Mouse (Mus musculus): Measurements from ENCODE around the gene Tdo2. TPM values are rescaled to one million over a fixed set of nuclear protein-coding genes. Genes with fewer than 3 reads are reported as not detected.
A peak's percentile ranks its signal among the peaks of the same experiment; 100 is the strongest.

Gene Tdo2
- polyA plus RNA-seq, 1 experiment from 2014 or later, result not detected

DNA sequence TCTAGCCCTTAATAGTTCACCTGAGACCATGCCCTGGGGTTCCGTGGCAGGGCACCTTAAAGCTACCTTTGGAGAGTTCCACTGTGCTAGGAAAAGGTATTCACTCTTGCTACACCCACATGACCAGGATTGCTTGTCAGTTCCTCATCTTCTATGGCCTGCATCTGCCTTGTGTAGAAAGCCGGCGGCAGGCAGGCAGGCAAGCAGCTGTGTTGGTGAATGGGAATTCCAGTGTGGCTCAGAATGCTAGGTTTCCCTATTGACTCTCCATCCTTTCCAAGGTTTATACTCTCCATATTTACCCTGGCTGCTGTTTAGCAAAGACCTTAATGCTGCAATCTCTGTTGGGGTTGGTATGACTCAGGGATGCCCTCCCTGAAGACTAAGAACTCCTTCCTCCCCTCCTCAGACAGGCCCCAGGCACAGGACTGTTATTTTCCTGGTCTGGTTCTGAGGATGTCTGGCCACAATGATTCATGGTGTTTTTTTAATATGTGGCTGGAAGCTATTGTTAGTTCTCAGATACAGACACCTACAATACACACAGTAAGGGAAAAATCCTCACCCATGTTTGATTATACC, 58.6 kb downstream of the Tdo2 start:
- WGBS, result 83% methylated on average over 3 of the region's 3 CpGs
- ATAC-seq, result no peak
- H3K27ac ChIP-seq, result no peak overlapping the region

GRCm38 (mm10) chr3:81916030-81916686, 59.8 kb downstream of the Tdo2 start:
- WGBS, result 65% methylated on average over 5 of the region's 5 CpGs
- Histone ChIP-seq H3K9ac (replicated peaks) (no peak overlapping the region), H3K27ac (no peak overlapping the region), H3K4me2 (replicated peaks) (no peak overlapping the region), H3K4me1 (replicated peaks) (no peaks in the 10 kb centered on the region), H3K27me3 (no peaks in the 10 kb centered on the region), H3K4me3 (replicated peaks) (no peak overlapping the region), H3K9me3 (no peaks in the 10 kb centered on the region), H3K36me3 (no peaks in the 10 kb centered on the region)
- ATAC-seq, result no peak

More for the DNA sequence above, 58.6 kb downstream of the Tdo2 start:
- Histone ChIP-seq H3K9ac (replicated peaks) (no peak overlapping the region), H3K36me3 (no peaks in the 10 kb centered on the region), H3K4me3 (replicated peaks) (no peak overlapping the region), H3K4me2 (replicated peaks) (no peak overlapping the region), H3K9me3 (no peaks in the 10 kb centered on the region), H3K4me1 (replicated peaks) (no peaks in the 10 kb centered on the region), H3K27me3 (no peaks in the 10 kb centered on the region)

DNA sequence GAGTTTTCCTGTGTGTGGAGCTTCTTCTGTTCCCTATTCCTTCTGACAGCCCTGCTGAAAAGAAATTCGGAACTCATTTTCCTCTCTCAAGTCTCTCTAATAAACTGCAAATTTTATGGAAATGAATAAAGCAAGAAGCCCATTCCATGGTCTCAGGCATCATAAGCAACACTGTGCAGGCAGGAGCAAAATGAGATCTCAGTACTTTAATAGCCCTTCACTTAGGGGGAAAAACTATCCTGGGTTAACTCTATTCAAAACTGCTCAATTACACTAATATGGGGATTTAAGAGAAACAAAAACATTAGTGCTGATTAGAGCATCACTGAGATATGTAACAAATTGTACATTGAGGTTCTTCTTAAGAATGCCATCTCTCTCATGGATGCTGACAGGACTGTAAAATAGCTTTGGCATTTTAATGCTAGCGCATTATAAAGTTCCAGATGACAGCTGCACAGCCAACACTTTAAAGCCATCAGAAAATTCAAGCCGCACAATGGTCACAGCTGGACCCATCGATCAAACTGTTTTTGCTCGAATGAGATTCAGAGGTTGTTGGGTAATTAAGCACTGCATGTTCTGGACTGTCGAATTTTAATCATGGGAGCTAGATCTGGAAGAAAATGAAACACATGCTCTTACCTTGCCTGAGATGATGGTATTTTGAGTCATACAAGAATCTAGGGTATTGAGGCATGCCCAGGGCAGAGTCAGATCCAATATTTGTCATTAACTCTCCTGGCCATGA, 65.5 kb downstream of the Tdo2 start:
- peak; percentile 30 for ATAC-seq
- no peaks in the 10 kb centered on the region for H3K27me3 ChIP-seq
- no peak overlapping the region for H3K9ac ChIP-seq (replicated peaks)
- no peak overlapping the region for H3K27ac ChIP-seq
- no peak overlapping the region for H3K4me3 ChIP-seq (replicated peaks)
- 47% methylated on average over 6 of the region's 6 CpGs for WGBS
- no peak overlapping the region for H3K4me2 ChIP-seq (replicated peaks)
- 0 out of 2 replicates have a peak, but pooled peaks cover 6% of the 10 kb centered on the region for H3K4me1 ChIP-seq (replicated peaks)
- no peaks in the 10 kb centered on the region for H3K9me3 ChIP-seq
- no peaks in the 10 kb centered on the region for H3K36me3 ChIP-seq

Other genes with a start within 250 kb of the Tdo2 start
- gene Ctso, start 43.6 kb downstream of the Tdo2 start, polyA plus RNA-seq (2015; fragmentation: Nextera tagmentation; extraction: Ambion mirVana), result 5.7 and 6.5 TPM in 2 replicates
- 0.12 TPM in 1 of 2 replicates, not detected in the other for gene Asic5, start 6.1 kb upstream of the Tdo2 start, polyA plus RNA-seq (2015; fragmentation: Nextera tagmentation; extraction: Ambion mirVana)
- 20.7 and 21.7 TPM in 2 replicates for gene Gucy1b1, start 98.5 kb upstream of the Tdo2 start, polyA plus RNA-seq (2015; fragmentation: Nextera tagmentation; extraction: Ambion mirVana)
- 9.4 and 10.0 TPM in 2 replicates for gene Gucy1a1, start 169.6 kb upstream of the Tdo2 start, polyA plus RNA-seq (2015; fragmentation: Nextera tagmentation; extraction: Ambion mirVana)